Mouse (Mus musculus) lung, embryonic 16.5 days (tissue): Measurements from ENCODE around the gene Esyt1. TPM values are rescaled to one million over a fixed set of nuclear protein-coding genes. Genes with fewer than 3 reads are reported as not detected.
A peak's percentile ranks its signal among the peaks of the same experiment; 100 is the strongest.

Experiments
- ATAC-seq: fragments of 200-750 bp; cut with Nextera tagmentation; 2 replicates; pipeline ENCODE4 v1.8.0; 2017; ENCODE audit warnings: low read depth, mild to moderate bottlenecking, moderate library complexity
- H3K27ac ChIP-seq: fragments of 300-500 bp; sonication (generic); 2 replicates; pipeline ENCODE4 v1.5.1; 2014; ENCODE audit warnings: mild to moderate bottlenecking, control low read depth, low read length
- H3K27me3 ChIP-seq: fragments of 300-500 bp; sonication (generic); 2 replicates; pipeline ENCODE4 v1.6.1; 2014; ENCODE audit warnings: low read depth, low read length, mixed read lengths; ENCODE audit not compliant: control insufficient read depth, insufficient read depth
- H3K36me3 ChIP-seq: fragments of 300-500 bp; sonication (generic); 2 replicates; pipeline ENCODE4 v1.6.1; 2014; ENCODE audit warnings: low read length; ENCODE audit not compliant: control insufficient read depth, insufficient read depth
- H3K4me1 ChIP-seq: fragments of 300-500 bp; sonication (generic); replicated peaks from 2 replicates; pipeline ENCODE4 v1.6.1; 2014; ENCODE audit warnings: low read length, mixed read lengths; ENCODE audit not compliant: control insufficient read depth, insufficient read depth
- H3K4me2 ChIP-seq: fragments of 300-500 bp; sonication (generic); 2 replicates; pipeline ENCODE4 v1.6.1; 2014; ENCODE audit warnings: low read depth, low read length, control low read depth
- H3K4me3 ChIP-seq: fragments of 300-500 bp; sonication (generic); 2 replicates; pipeline ENCODE4 v1.5.1; 2014; ENCODE audit warnings: mild to moderate bottlenecking, low read length, control low read depth
- H3K9ac ChIP-seq: fragments of 300-500 bp; sonication (generic); 2 replicates; pipeline ENCODE4 v1.6.1; 2014; ENCODE audit warnings: low read length, control low read depth
- H3K9me3 ChIP-seq: fragments of 300-500 bp; sonication (generic); 2 replicates; pipeline ENCODE4 v1.6.1; 2016; ENCODE audit warnings: low read length; ENCODE audit not compliant: control insufficient read depth
- WGBS: fragments of 180-500 bp; shearing (Covaris S2); extraction: QIAGEN DNeasy Blood & Tissue Kit; methylation state at CpG from one replicate; pipeline ENCODE4 v1.1.7; 2014; 5-methylcytosine and 5-hydroxymethylcytosine counted together
- microRNA-seq: library from miRNA; unstranded; fragments of <30 nt; microRNA quantifications from one replicate; pipeline ENCODE4, GENCODE M21; 2016
- polyA plus RNA-seq: library from polyadenylated mRNA; unstranded; fragments of >200 nt; fragmentation: Nextera tagmentation; extraction: Ambion mirVana; gene quantifications from 2 replicates; pipeline ENCODE4 v1.2.1, GENCODE M21; 2015

Gene Esyt1
- polyA plus RNA-seq, 1 experiment from 2014 or later: 32.5 TPM

GRCm38 (mm10) chr10:128488776-128489175, 36.9 kb downstream of the Esyt1 start:
- no peak overlapping the region for H3K27ac ChIP-seq
- ATAC-seq: no peak

GRCm38 (mm10) chr10:128487861-128488712, 37.6 kb downstream of the Esyt1 start:
- peaks cover 63% of the 10 kb centered on the region for H3K36me3 ChIP-seq
- H3K4me2 ChIP-seq: no peak overlapping the region
- H3K9ac ChIP-seq: no peak overlapping the region
- H3K27ac ChIP-seq: no peak overlapping the region
- no peak for ATAC-seq
- no peak overlapping the region for H3K4me3 ChIP-seq
- H3K27me3 ChIP-seq: no peaks in the 10 kb centered on the region
- H3K9me3 ChIP-seq: no peaks in the 10 kb centered on the region
- peaks cover 20% of the 10 kb centered on the region for H3K4me1 ChIP-seq
- 87% methylated on average over 22 of the region's 22 CpGs for WGBS

More at GRCm38 (mm10) chr10:128488776-128489175, 36.9 kb downstream of the Esyt1 start:
- 76% methylated on average over 4 of the region's 4 CpGs for WGBS
- Histone ChIP-seq H3K36me3 (peaks cover 56% of the 10 kb centered on the region), H3K9ac (no peak overlapping the region), H3K4me1 (peaks cover 20% of the 10 kb centered on the region), H3K27me3 (no peaks in the 10 kb centered on the region), H3K4me3 (no peak overlapping the region), H3K9me3 (no peaks in the 10 kb centered on the region), H3K4me2 (no peak overlapping the region)

GRCm38 (mm10) chr10:128486370-128486769, 39.3 kb downstream of the Esyt1 start:
- Histone ChIP-seq H3K27ac (no peak overlapping the region), H3K4me3 (no peak overlapping the region), H3K27me3 (no peaks in the 10 kb centered on the region), H3K36me3 (peaks cover 74% of the 10 kb centered on the region), H3K4me2 (no peak overlapping the region), H3K4me1 (peaks cover 8% of the 10 kb centered on the region), H3K9me3 (no peaks in the 10 kb centered on the region), H3K9ac (no peak overlapping the region)
- ATAC-seq: no peak
- WGBS: 82% methylated on average over 7 of the region's 7 CpGs

GRCm38 (mm10) chr10:128474366-128474765, 51.3 kb downstream of the Esyt1 start:
- 86% methylated on average over 11 of the region's 12 CpGs for WGBS

GRCm38 (mm10) chr10:128460270-128460630, 65.4 kb downstream of the Esyt1 start:
- H3K27ac ChIP-seq: peak overlapping the region; percentile 96
- peaks cover 23% of the 10 kb centered on the region for H3K36me3 ChIP-seq
- peak overlapping the region; percentile 95 for H3K9ac ChIP-seq
- no peak for ATAC-seq
- peaks cover 11% of the 10 kb centered on the region for H3K4me1 ChIP-seq
- no peaks in the 10 kb centered on the region for H3K9me3 ChIP-seq
- H3K4me3 ChIP-seq: peak overlapping the region; percentile 89
- peak overlapping the region; percentile 74 for H3K4me2 ChIP-seq
- 4% methylated on average over 5 of the region's 5 CpGs for WGBS
- H3K27me3 ChIP-seq: no peaks in the 10 kb centered on the region

More at GRCm38 (mm10) chr10:128474366-128474765, 51.3 kb downstream of the Esyt1 start:
- peaks cover 59% of the 10 kb centered on the region for H3K36me3 ChIP-seq
- no peak for ATAC-seq
- H3K4me1 ChIP-seq: no peaks in the 10 kb centered on the region
- H3K9me3 ChIP-seq: no peaks in the 10 kb centered on the region
- H3K27ac ChIP-seq: no peak overlapping the region
- H3K9ac ChIP-seq: no peak overlapping the region
- H3K4me3 ChIP-seq: no peak overlapping the region
- H3K4me2 ChIP-seq: no peak overlapping the region
- no peaks in the 10 kb centered on the region for H3K27me3 ChIP-seq

Small RNA genes lying within 50 kb of the gene (microRNA-seq; reads per million reads assigned to microRNA genes)
- gene Gm47275 (not detected), gene Mir6916 (not detected)

Other genes starting within 250 kb of the Esyt1 start
- gene Il23a, start 227.1 kb downstream of the Esyt1 start, polyA plus RNA-seq: 0.34 and 0.38 TPM in 2 replicates
- gene Pan2, start 222.5 kb downstream of the Esyt1 start, polyA plus RNA-seq: 38.7 and 39.8 TPM in 2 replicates
- 326 and 347 TPM in 2 replicates for gene Cnpy2, start 203.4 kb downstream of the Esyt1 start, polyA plus RNA-seq
- gene Cs, start 188.1 kb downstream of the Esyt1 start, polyA plus RNA-seq: 171 TPM in 2 replicates
- gene Coq10a, start 156.9 kb downstream of the Esyt1 start, polyA plus RNA-seq: 3.7 and 4.6 TPM in 2 replicates
- 8.4 and 9.6 TPM in 2 replicates for gene Ankrd52, start 148.8 kb downstream of the Esyt1 start, polyA plus RNA-seq
- 0.13 and 1.0 TPM in 2 replicates for gene Slc39a5, start 124.6 kb downstream of the Esyt1 start, polyA plus RNA-seq
- 67.7 and 74.5 TPM in 2 replicates for gene Nabp2, start 114.4 kb downstream of the Esyt1 start, polyA plus RNA-seq
- gene Rnf41, start 114.2 kb downstream of the Esyt1 start, polyA plus RNA-seq: 41.4 and 42.7 TPM in 2 replicates
- gene Smarcc2, start 66.6 kb downstream of the Esyt1 start, polyA plus RNA-seq: 71.3 and 76.4 TPM in 2 replicates
- gene Myl6, start 31.7 kb downstream of the Esyt1 start, polyA plus RNA-seq: 1,564 and 1,684 TPM in 2 replicates
- 3.5 and 5.1 TPM in 2 replicates for gene Myl6b, start 27.2 kb downstream of the Esyt1 start, polyA plus RNA-seq
- gene Zc3h10, start 21.9 kb upstream of the Esyt1 start, polyA plus RNA-seq: 10.9 and 11.9 TPM in 2 replicates
- 4,142 and 4,423 TPM in 2 replicates for gene Rpl41, start 23.4 kb upstream of the Esyt1 start, polyA plus RNA-seq
- gene Pa2g4, start 40.1 kb upstream of the Esyt1 start, polyA plus RNA-seq: 161 and 167 TPM in 2 replicates
- 26.9 and 27.6 TPM in 2 replicates for gene Erbb3, start 63.8 kb upstream of the Esyt1 start, polyA plus RNA-seq
- gene Rps26, start 100.9 kb upstream of the Esyt1 start, polyA plus RNA-seq: 720 and 793 TPM in 2 replicates
- 1.4 and 1.6 TPM in 2 replicates for gene Ikzf4, start 120.1 kb upstream of the Esyt1 start, polyA plus RNA-seq
- gene Suox, start 148.2 kb upstream of the Esyt1 start, polyA plus RNA-seq: 13.0 and 14.6 TPM in 2 replicates
- gene Rab5b, start 170.4 kb upstream of the Esyt1 start, polyA plus RNA-seq: 87.9 and 90.6 TPM in 2 replicates
- gene Pmel, start 178.3 kb upstream of the Esyt1 start, polyA plus RNA-seq: 2.1 and 2.2 TPM in 2 replicates
- gene Cdk2, start 179.2 kb upstream of the Esyt1 start, polyA plus RNA-seq: 101 and 105 TPM in 2 replicates
- 12.2 and 13.9 TPM in 2 replicates for gene Dgka, start 219.0 kb upstream of the Esyt1 start, polyA plus RNA-seq
- 32.7 and 35.1 TPM in 2 replicates for gene Pym1, start 222.0 kb upstream of the Esyt1 start, polyA plus RNA-seq